Mouse (Mus musculus): Measurements from ENCODE around the gene Spcs1. TPM values are rescaled to one million over a fixed set of nuclear protein-coding genes. Genes with fewer than 3 reads are reported as not detected.

Spcs1 gene
- polyA plus RNA-seq (2015; fragmentation: Nextera tagmentation; extraction: Ambion mirVana) = 278 and 305 TPM in 2 replicates

DNA sequence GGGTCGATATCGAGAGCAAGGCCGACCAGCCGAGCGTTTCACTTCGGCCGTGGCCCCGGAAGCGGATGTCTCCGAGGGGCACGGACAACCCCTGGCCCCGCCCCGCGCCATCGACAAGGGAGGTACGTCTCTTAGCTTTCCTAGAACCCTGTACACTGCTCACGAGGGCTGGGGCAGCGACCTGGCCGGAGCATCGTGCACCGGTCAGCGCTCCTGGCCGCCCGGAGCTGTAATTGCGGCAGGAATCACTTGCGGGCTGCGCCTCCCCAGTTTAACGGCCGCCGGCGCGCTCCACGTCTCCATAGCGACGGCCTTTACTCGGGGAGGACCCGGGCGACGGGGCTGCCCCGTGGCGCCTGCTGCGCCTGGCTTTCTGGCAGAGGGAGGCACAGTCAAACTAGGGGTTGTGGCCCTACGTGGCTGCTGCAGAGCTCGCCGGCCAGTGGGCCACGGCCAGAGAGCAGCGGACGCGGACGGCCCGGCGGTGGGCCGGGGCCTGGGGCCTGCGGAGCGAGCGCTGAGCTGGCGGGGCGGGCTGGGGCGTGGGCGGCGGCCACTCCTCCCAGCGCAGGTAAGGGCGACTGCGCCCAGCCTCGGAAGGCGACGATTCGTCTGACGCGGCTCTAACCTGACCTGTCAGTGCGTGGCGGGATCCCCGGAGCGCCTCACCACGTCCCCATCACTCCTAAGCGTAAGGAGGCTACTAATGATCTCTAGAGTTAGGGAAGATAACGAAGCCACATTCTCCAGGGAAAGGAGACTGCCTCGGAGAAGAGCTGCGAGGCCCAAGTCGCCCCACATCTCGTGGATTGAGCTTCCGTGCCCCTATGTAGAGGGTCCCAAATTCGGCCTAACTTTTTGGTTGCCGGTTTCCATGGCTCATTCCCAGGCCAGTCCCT lies at the start of gene Spcs1, which contains the start of gene Glt8d1:
Gene Spcs1, minus strand, starts transcription at position 366 of the 899 bp plus-strand sequence.
Gene Glt8d1, plus strand, starts transcription at position 94 of the 899 bp plus-strand sequence.
- Histone ChIP-seq H3K27ac (ENCODE audit: low read length) (peak within 1 kb of the TSS; percentile 90), H3K27me3 (replicated peaks; ENCODE audit: control insufficient read depth, insufficient read depth, low read length) (no peaks in the 10 kb centered on the region), H3K36me3 (ENCODE audit: control insufficient read depth, insufficient read depth) (no peaks in the 10 kb centered on the region), H3K9me3 (ENCODE audit: control insufficient read depth, low read length) (no peaks in the 10 kb centered on the region), H3K9ac (replicated peaks; ENCODE audit: low read depth, low read length) (peak within 1 kb of the TSS; percentile 96), H3K4me3 (replicated peaks; ENCODE audit: low read length) (peak within 1 kb of the TSS; percentile 99), H3K4me2 (ENCODE audit: low read length) (peak within 1 kb of the TSS; percentile 66), H3K4me1 (replicated peaks; ENCODE audit: control insufficient read depth, insufficient read depth, low read length) (peaks cover 15% of the 10 kb centered on the region)
- WGBS = under 1% methylated on average over 83 of the region's 84 CpGs
- peak; percentile 96 for ATAC-seq

GRCm38 (mm10) chr14:31045817-31046216 lies 44.3 kb upstream of the Spcs1 start:
- Histone ChIP-seq H3K4me2 (ENCODE audit: low read length) (no peak overlapping the region), H3K27me3 (replicated peaks; ENCODE audit: control insufficient read depth, insufficient read depth, low read length) (no peaks in the 10 kb centered on the region), H3K36me3 (ENCODE audit: control insufficient read depth, insufficient read depth) (peaks cover 44% of the 10 kb centered on the region), H3K4me3 (replicated peaks; ENCODE audit: low read length) (no peak overlapping the region), H3K9me3 (ENCODE audit: control insufficient read depth, low read length) (no peaks in the 10 kb centered on the region), H3K27ac (ENCODE audit: low read length) (no peak overlapping the region), H3K9ac (replicated peaks; ENCODE audit: low read depth, low read length) (no peak overlapping the region), H3K4me1 (replicated peaks; ENCODE audit: control insufficient read depth, insufficient read depth, low read length) (no peaks in the 10 kb centered on the region)
- 100% methylated on average over 1 of the region's 1 CpGs for WGBS
- no peak for ATAC-seq

DNA sequence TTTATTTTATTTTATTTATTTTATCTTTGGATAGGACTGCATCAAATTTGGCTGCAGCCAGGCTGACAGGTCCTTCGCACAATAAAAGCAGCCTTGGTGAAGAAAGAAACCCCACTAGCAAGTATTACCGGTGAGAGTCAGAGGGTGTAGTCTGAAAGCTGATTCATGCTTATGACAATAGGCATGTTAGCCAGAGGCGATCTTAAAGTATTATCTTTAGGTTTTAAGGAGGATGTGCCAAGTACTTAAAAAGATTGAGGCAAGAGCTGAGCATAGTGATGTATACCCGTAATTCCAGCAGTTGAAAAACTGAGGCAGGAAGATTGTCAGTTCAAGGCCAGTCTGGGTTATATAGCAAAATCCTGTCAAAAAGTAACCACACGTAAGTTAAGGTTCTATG lies 43.8 kb upstream of the Spcs1 start:
- 94% methylated on average over 5 of the region's 5 CpGs for WGBS
- Histone ChIP-seq H3K9ac (replicated peaks; ENCODE audit: low read depth, low read length) (no peak overlapping the region), H3K4me3 (replicated peaks; ENCODE audit: low read length) (no peak overlapping the region), H3K9me3 (ENCODE audit: control insufficient read depth, low read length) (no peaks in the 10 kb centered on the region), H3K36me3 (ENCODE audit: control insufficient read depth, insufficient read depth) (peaks cover 39% of the 10 kb centered on the region), H3K4me1 (replicated peaks; ENCODE audit: control insufficient read depth, insufficient read depth, low read length) (no peaks in the 10 kb centered on the region), H3K27me3 (replicated peaks; ENCODE audit: control insufficient read depth, insufficient read depth, low read length) (no peaks in the 10 kb centered on the region), H3K27ac (ENCODE audit: low read length) (no peak overlapping the region), H3K4me2 (ENCODE audit: low read length) (no peak overlapping the region)
- ATAC-seq = no peak

- no peaks in the 10 kb centered on the region for H3K27me3 ChIP-seq (replicated peaks; ENCODE audit: control insufficient read depth, insufficient read depth, low read length)
- peaks cover 43% of the 10 kb centered on the region for H3K36me3 ChIP-seq (ENCODE audit: control insufficient read depth, insufficient read depth)
- no peaks in the 10 kb centered on the region for H3K9me3 ChIP-seq (ENCODE audit: control insufficient read depth, low read length)
- peaks cover 9% of the 10 kb centered on the region for H3K4me1 ChIP-seq (replicated peaks; ENCODE audit: control insufficient read depth, insufficient read depth, low read length)
- H3K4me2 ChIP-seq (ENCODE audit: low read length) = no peak overlapping the region
- 72% methylated on average over 3 of the region's 3 CpGs for WGBS
- no peak overlapping the region for H3K4me3 ChIP-seq (replicated peaks; ENCODE audit: low read length)
- no peak overlapping the region for H3K27ac ChIP-seq (ENCODE audit: low read length)
- no peak for ATAC-seq
- H3K9ac ChIP-seq (replicated peaks; ENCODE audit: low read depth, low read length) = no peak overlapping the region
Observed at GRCm38 (mm10) chr14:31025785-31026184, 24.3 kb upstream of the Spcs1 start.

DNA sequence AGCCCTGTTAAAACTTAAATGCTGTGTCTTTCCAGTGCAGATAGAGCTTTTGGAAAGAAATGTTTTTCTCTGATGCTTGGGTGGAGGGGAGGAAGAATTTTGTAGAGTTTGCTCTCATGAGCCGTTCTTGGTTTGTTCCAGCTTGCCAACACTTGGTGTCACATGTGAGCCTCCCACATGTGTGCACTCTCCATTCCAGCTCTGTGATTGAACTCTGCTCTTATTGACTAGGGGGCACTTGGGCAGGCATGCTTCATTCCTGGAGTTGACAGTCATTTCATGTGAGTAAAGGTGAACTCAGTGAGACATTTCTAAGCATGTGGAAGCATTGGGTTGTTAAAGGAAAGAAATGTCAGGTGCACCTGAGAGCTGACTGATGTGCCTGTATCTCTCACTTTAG lies 21.1 kb upstream of the Spcs1 start:
- no peak overlapping the region for H3K27ac ChIP-seq (ENCODE audit: low read length)
- no peak for ATAC-seq
- no peak overlapping the region for H3K4me2 ChIP-seq (ENCODE audit: low read length)
- peaks cover 24% of the 10 kb centered on the region for H3K4me1 ChIP-seq (replicated peaks; ENCODE audit: control insufficient read depth, insufficient read depth, low read length)
- H3K27me3 ChIP-seq (replicated peaks; ENCODE audit: control insufficient read depth, insufficient read depth, low read length) = no peaks in the 10 kb centered on the region
- H3K9ac ChIP-seq (replicated peaks; ENCODE audit: low read depth, low read length) = no peak overlapping the region
- no peaks in the 10 kb centered on the region for H3K9me3 ChIP-seq (ENCODE audit: control insufficient read depth, low read length)
- H3K36me3 ChIP-seq (ENCODE audit: control insufficient read depth, insufficient read depth) = peaks cover 28% of the 10 kb centered on the region
- H3K4me3 ChIP-seq (replicated peaks; ENCODE audit: low read length) = no peak overlapping the region
- WGBS = 35% methylated on average over 1 of the region's 1 CpGs

- Histone ChIP-seq H3K9me3 (ENCODE audit: control insufficient read depth, low read length) (no peaks in the 10 kb centered on the region), H3K4me1 (replicated peaks; ENCODE audit: control insufficient read depth, insufficient read depth, low read length) (peaks cover 26% of the 10 kb centered on the region), H3K36me3 (ENCODE audit: control insufficient read depth, insufficient read depth) (peaks cover 24% of the 10 kb centered on the region), H3K4me2 (ENCODE audit: low read length) (peak overlapping the region; percentile 63), H3K27me3 (replicated peaks; ENCODE audit: control insufficient read depth, insufficient read depth, low read length) (no peaks in the 10 kb centered on the region), H3K4me3 (replicated peaks; ENCODE audit: low read length) (peak overlapping the region; percentile 79), H3K27ac (ENCODE audit: low read length) (peak overlapping the region; percentile 99), H3K9ac (replicated peaks; ENCODE audit: low read depth, low read length) (peak overlapping the region; percentile 94)
- WGBS = 3% methylated on average over 39 of the region's 56 CpGs
- peak; percentile 93 for ATAC-seq
Observed at GRCm38 (mm10) chr14:31019331-31020205, 18.1 kb upstream of the Spcs1 start.

GRCm38 (mm10) chr14:31018860-31019291 lies 17.4 kb upstream of the Spcs1 start, which contains the start of the genes Pbrm1 and Gnl3:
Gene Pbrm1 (plus strand): TSS chr14:31019138.
Gene Gnl3 (minus strand): TSS chr14:31019152.
- H3K9me3 ChIP-seq (ENCODE audit: control insufficient read depth, low read length) = no peaks in the 10 kb centered on the region
- H3K4me1 ChIP-seq (replicated peaks; ENCODE audit: control insufficient read depth, insufficient read depth, low read length) = peaks cover 26% of the 10 kb centered on the region
- H3K4me2 ChIP-seq (ENCODE audit: low read length) = peak within 1 kb of the TSS; percentile 63
- peak within 1 kb of the TSS; percentile 94 for H3K9ac ChIP-seq (replicated peaks; ENCODE audit: low read depth, low read length)
- peak; percentile 94 for ATAC-seq
- peaks cover 27% of the 10 kb centered on the region for H3K36me3 ChIP-seq (ENCODE audit: control insufficient read depth, insufficient read depth)
- H3K27me3 ChIP-seq (replicated peaks; ENCODE audit: control insufficient read depth, insufficient read depth, low read length) = no peaks in the 10 kb centered on the region
- peak within 1 kb of the TSS; percentile 99 for H3K27ac ChIP-seq (ENCODE audit: low read length)
- under 1% methylated on average over 43 of the region's 53 CpGs for WGBS
- peak within 1 kb of the TSS; percentile 79 for H3K4me3 ChIP-seq (replicated peaks; ENCODE audit: low read length)

GRCm38 (mm10) chr14:31017854-31018253 lies 16.4 kb upstream of the Spcs1 start:
- Histone ChIP-seq H3K36me3 (ENCODE audit: control insufficient read depth, insufficient read depth) (peaks cover 31% of the 10 kb centered on the region), H3K4me1 (replicated peaks; ENCODE audit: control insufficient read depth, insufficient read depth, low read length) (peaks cover 24% of the 10 kb centered on the region), H3K4me2 (ENCODE audit: low read length) (peak overlapping the region; percentile 62), H3K4me3 (replicated peaks; ENCODE audit: low read length) (peak overlapping the region; percentile 79), H3K27ac (ENCODE audit: low read length) (no peak overlapping the region), H3K27me3 (replicated peaks; ENCODE audit: control insufficient read depth, insufficient read depth, low read length) (no peaks in the 10 kb centered on the region), H3K9ac (replicated peaks; ENCODE audit: low read depth, low read length) (peak overlapping the region; percentile 94; the same call in 1 of the 2 replicates), H3K9me3 (ENCODE audit: control insufficient read depth, low read length) (no peaks in the 10 kb centered on the region)
- no peak for ATAC-seq
- WGBS = 0% methylated on average over 2 of the region's 2 CpGs

DNA sequence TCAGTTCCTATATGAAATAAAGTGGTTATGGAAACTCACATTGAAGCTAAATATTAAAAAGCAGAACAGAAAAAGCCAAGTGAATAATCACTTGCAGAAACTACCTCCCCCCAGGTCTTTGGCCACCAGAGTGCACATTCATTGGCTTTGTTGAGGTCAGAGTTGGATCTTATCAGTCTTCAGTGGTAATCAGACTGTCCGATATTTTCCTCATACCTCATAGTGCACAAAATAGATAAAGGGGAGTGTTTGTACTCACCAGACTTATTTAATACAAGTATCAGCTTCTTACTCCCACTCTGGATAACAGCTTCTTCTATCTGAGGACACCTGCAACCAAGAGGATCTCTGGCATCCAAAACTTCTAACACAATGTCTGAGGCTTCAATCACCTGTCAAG lies 14.6 kb upstream of the Spcs1 start:
- no peak overlapping the region for H3K4me2 ChIP-seq (ENCODE audit: low read length)
- peaks cover 16% of the 10 kb centered on the region for H3K4me1 ChIP-seq (replicated peaks; ENCODE audit: control insufficient read depth, insufficient read depth, low read length)
- no peak overlapping the region for H3K9ac ChIP-seq (replicated peaks; ENCODE audit: low read depth, low read length)
- no peak for ATAC-seq
- no peaks in the 10 kb centered on the region for H3K9me3 ChIP-seq (ENCODE audit: control insufficient read depth, low read length)
- H3K36me3 ChIP-seq (ENCODE audit: control insufficient read depth, insufficient read depth) = peaks cover 45% of the 10 kb centered on the region
- no peaks in the 10 kb centered on the region for H3K27me3 ChIP-seq (replicated peaks; ENCODE audit: control insufficient read depth, insufficient read depth, low read length)
- H3K27ac ChIP-seq (ENCODE audit: low read length) = no peak overlapping the region
- WGBS = 88% methylated on average over 1 of the region's 1 CpGs
- no peak overlapping the region for H3K4me3 ChIP-seq (replicated peaks; ENCODE audit: low read length)

All from forebrain, embryonic 16.5 days (tissue).